Mouse (Mus musculus): Measurements from ENCODE around the gene 2410137M14Rik. TPM values are rescaled to one million over a fixed set of nuclear protein-coding genes. Genes with fewer than 3 reads are reported as not detected.
A peak's percentile ranks its signal among the peaks of the same experiment; 100 is the strongest.
"Not testable (repeated sequence)": the region's sequence is repeated elsewhere in the genome, so short reads cannot be mapped to it uniquely, and the experiment has no call there.

Gene 2410137M14Rik
- total RNA-seq (2017), result not detected in 2 replicates

GRCm38 (mm10) chr17:36981221-36981813 lies at the start of gene 2410137M14Rik:
TSS of gene 2410137M14Rik (minus strand) at chr17:36981237.
- ATAC-seq (replicated peaks in 1 of 2; ENCODE audit: insufficient read depth in 1 of 2, low FRiP score in 2 of 2, low TSS enrichment in 1 of 2, low read depth in 1 of 2, poor library complexity in 2 of 2, severe bottlenecking in 2 of 2), result peak; percentile 29 to 41; a peak in 1 of 4 replicates

- no peak for ATAC-seq (replicated peaks in 1 of 2; ENCODE audit: insufficient read depth in 1 of 2, low FRiP score in 2 of 2, low TSS enrichment in 1 of 2, low read depth in 1 of 2, poor library complexity in 2 of 2, severe bottlenecking in 2 of 2)
Observed at GRCm38 (mm10) chr17:37029162-37029561, 48.1 kb upstream of the 2410137M14Rik start.

- peak; percentile 96 to 99 for ATAC-seq (replicated peaks in 1 of 2; ENCODE audit: insufficient read depth in 1 of 2, low FRiP score in 2 of 2, low TSS enrichment in 1 of 2, low read depth in 1 of 2, poor library complexity in 2 of 2, severe bottlenecking in 2 of 2)
Observed at GRCm38 (mm10) chr17:37028683-37029120, 47.7 kb upstream of the 2410137M14Rik start.

GRCm38 (mm10) chr17:37028212-37028611 lies 47.2 kb upstream of the 2410137M14Rik start:
- no peak for ATAC-seq (replicated peaks in 1 of 2; ENCODE audit: insufficient read depth in 1 of 2, low FRiP score in 2 of 2, low TSS enrichment in 1 of 2, low read depth in 1 of 2, poor library complexity in 2 of 2, severe bottlenecking in 2 of 2)

GRCm38 (mm10) chr17:37027486-37027885 lies 46.4 kb upstream of the 2410137M14Rik start:
- ATAC-seq (replicated peaks in 1 of 2; ENCODE audit: insufficient read depth in 1 of 2, low FRiP score in 2 of 2, low TSS enrichment in 1 of 2, low read depth in 1 of 2, poor library complexity in 2 of 2, severe bottlenecking in 2 of 2), result no peak

GRCm38 (mm10) chr17:37026425-37026824 lies 45.4 kb upstream of the 2410137M14Rik start:
- no peak for ATAC-seq (replicated peaks in 1 of 2; ENCODE audit: insufficient read depth in 1 of 2, low FRiP score in 2 of 2, low TSS enrichment in 1 of 2, low read depth in 1 of 2, poor library complexity in 2 of 2, severe bottlenecking in 2 of 2)

GRCm38 (mm10) chr17:37022628-37023576 lies 41.9 kb upstream of the 2410137M14Rik start, which contains the start of gene Mog:
TSS of gene Mog (minus strand) at chr17:37023398.
- ATAC-seq (replicated peaks in 1 of 2; ENCODE audit: insufficient read depth in 1 of 2, low FRiP score in 2 of 2, low TSS enrichment in 1 of 2, low read depth in 1 of 2, poor library complexity in 2 of 2, severe bottlenecking in 2 of 2), result no peak

- not testable (repeated sequence) for ATAC-seq (replicated peaks in 1 of 2; ENCODE audit: insufficient read depth in 1 of 2, low FRiP score in 2 of 2, low TSS enrichment in 1 of 2, low read depth in 1 of 2, poor library complexity in 2 of 2, severe bottlenecking in 2 of 2)
Observed at GRCm38 (mm10) chr17:37019242-37019641, 38.2 kb upstream of the 2410137M14Rik start.

- ATAC-seq (replicated peaks in 1 of 2; ENCODE audit: insufficient read depth in 1 of 2, low FRiP score in 2 of 2, low TSS enrichment in 1 of 2, low read depth in 1 of 2, poor library complexity in 2 of 2, severe bottlenecking in 2 of 2), result no peak
Observed at GRCm38 (mm10) chr17:37018328-37018727, 37.3 kb upstream of the 2410137M14Rik start.

- no peak for ATAC-seq (replicated peaks in 1 of 2; ENCODE audit: insufficient read depth in 1 of 2, low FRiP score in 2 of 2, low TSS enrichment in 1 of 2, low read depth in 1 of 2, poor library complexity in 2 of 2, severe bottlenecking in 2 of 2)
Observed at GRCm38 (mm10) chr17:37016333-37016732, 35.3 kb upstream of the 2410137M14Rik start.

GRCm38 (mm10) chr17:37012141-37012540 lies 31.1 kb upstream of the 2410137M14Rik start:
- ATAC-seq (replicated peaks in 1 of 2; ENCODE audit: insufficient read depth in 1 of 2, low FRiP score in 2 of 2, low TSS enrichment in 1 of 2, low read depth in 1 of 2, poor library complexity in 2 of 2, severe bottlenecking in 2 of 2), result no peak

GRCm38 (mm10) chr17:37011719-37012118 lies 30.7 kb upstream of the 2410137M14Rik start:
- no peak for ATAC-seq (replicated peaks in 1 of 2; ENCODE audit: insufficient read depth in 1 of 2, low FRiP score in 2 of 2, low TSS enrichment in 1 of 2, low read depth in 1 of 2, poor library complexity in 2 of 2, severe bottlenecking in 2 of 2)

- ATAC-seq (replicated peaks in 1 of 2; ENCODE audit: insufficient read depth in 1 of 2, low FRiP score in 2 of 2, low TSS enrichment in 1 of 2, low read depth in 1 of 2, poor library complexity in 2 of 2, severe bottlenecking in 2 of 2), result peak; percentile 90 to 92
Observed at GRCm38 (mm10) chr17:37009460-37010042, 28.5 kb upstream of the 2410137M14Rik start.

GRCm38 (mm10) chr17:37008161-37008560 lies 27.1 kb upstream of the 2410137M14Rik start:
- no peak for ATAC-seq (replicated peaks in 1 of 2; ENCODE audit: insufficient read depth in 1 of 2, low FRiP score in 2 of 2, low TSS enrichment in 1 of 2, low read depth in 1 of 2, poor library complexity in 2 of 2, severe bottlenecking in 2 of 2)

GRCm38 (mm10) chr17:37003366-37003765 lies 22.3 kb upstream of the 2410137M14Rik start:
- ATAC-seq (replicated peaks in 1 of 2; ENCODE audit: insufficient read depth in 1 of 2, low FRiP score in 2 of 2, low TSS enrichment in 1 of 2, low read depth in 1 of 2, poor library complexity in 2 of 2, severe bottlenecking in 2 of 2), result no peak

GRCm38 (mm10) chr17:37002364-37003330 lies 21.6 kb upstream of the 2410137M14Rik start:
- ATAC-seq (replicated peaks in 1 of 2; ENCODE audit: insufficient read depth in 1 of 2, low FRiP score in 2 of 2, low TSS enrichment in 1 of 2, low read depth in 1 of 2, poor library complexity in 2 of 2, severe bottlenecking in 2 of 2), result peak; percentile 48 to 54; a peak in 3 of 4 replicates

- ATAC-seq (replicated peaks in 1 of 2; ENCODE audit: insufficient read depth in 1 of 2, low FRiP score in 2 of 2, low TSS enrichment in 1 of 2, low read depth in 1 of 2, poor library complexity in 2 of 2, severe bottlenecking in 2 of 2), result no peak
Observed at GRCm38 (mm10) chr17:37000863-37001262, 19.8 kb upstream of the 2410137M14Rik start, which contains the start of gene Zfp57. TSS of gene Zfp57 (plus strand) at chr17:37001163.
